Mouse (Mus musculus): Measurements from ENCODE around the gene Abcc8. TPM values are rescaled to one million over a fixed set of nuclear protein-coding genes. Genes with fewer than 3 reads are reported as not detected.

Abcc8 gene
- polyA plus RNA-seq, 1 experiment from 2014 or later: 6.2 TPM

Other genes starting within 250 kb of the Abcc8 start
- gene Abcc6, start 149.7 kb downstream of the Abcc8 start, polyA plus RNA-seq (2016; fragmentation: Nextera tagmentation; extraction: Ambion mirVana): 0.06 and 0.22 TPM in 2 replicates
- 47.8 and 54.4 TPM in 2 replicates for gene Nomo1, start 146.3 kb downstream of the Abcc8 start, polyA plus RNA-seq (2016; fragmentation: Nextera tagmentation; extraction: Ambion mirVana)
- 6.3 and 7.6 TPM in 2 replicates for gene Kcnj11, start 79.3 kb downstream of the Abcc8 start, polyA plus RNA-seq (2016; fragmentation: Nextera tagmentation; extraction: Ambion mirVana)
- 2.3 and 2.4 TPM in 2 replicates for gene Ush1c, start 58.5 kb upstream of the Abcc8 start, polyA plus RNA-seq (2016; fragmentation: Nextera tagmentation; extraction: Ambion mirVana)
- gene Otog, start 61.0 kb upstream of the Abcc8 start, polyA plus RNA-seq (2016; fragmentation: Nextera tagmentation; extraction: Ambion mirVana): not detected in 2 replicates
- 0.30 and 0.50 TPM in 2 replicates for gene Myod1, start 196.4 kb upstream of the Abcc8 start, polyA plus RNA-seq (2016; fragmentation: Nextera tagmentation; extraction: Ambion mirVana)
- gene Kcnc1, start 216.5 kb upstream of the Abcc8 start, polyA plus RNA-seq (2016; fragmentation: Nextera tagmentation; extraction: Ambion mirVana): 0.23 TPM in 1 of 2 replicates, not detected in the other